8 mouse cellular contexts compared by ENCODE assay signal in the genomic region with DNA sequence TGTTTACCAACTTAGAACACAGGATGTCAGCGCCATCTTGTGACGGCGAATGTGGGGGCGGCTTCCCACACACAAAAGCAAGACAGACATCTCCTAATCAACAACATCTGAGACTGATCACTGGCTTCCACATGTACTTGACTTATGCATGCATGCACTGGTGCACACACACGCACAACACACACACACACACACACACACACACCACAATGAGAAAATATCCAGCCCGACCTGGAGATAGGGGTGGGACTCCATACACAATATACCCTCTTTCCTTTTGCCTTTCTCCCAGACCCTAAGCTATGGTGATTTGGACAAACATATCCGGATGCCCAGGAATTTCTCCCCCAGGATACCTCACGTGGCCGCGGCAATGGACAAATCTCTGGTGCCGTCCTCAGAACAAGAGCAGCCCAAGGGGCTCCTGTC. TPM values are rescaled to one million over a fixed set of nuclear protein-coding genes. Genes with fewer than 3 reads are reported as not detected.
A peak's percentile ranks its signal among the peaks of the same experiment; 100 is the strongest.
DNase-seq lines count a peak whose midpoint lies in the region; ATAC-seq and TF ChIP-seq lines count a peak whose summit lies in the region.
"Had no signal": no experiment of that assay in that cellular context is flagged by ENCODE, and none has a peak within 500 bp of the region (broad histone marks: within the 10 kb centered on the region; RNA-seq: fewer than 3 reads in every experiment).

No protein-coding gene starts in this region.

- no peaks in the 10 kb centered on the region for H3K27me3 ChIP-seq in kidney, embryonic 14.5 days (ENCODE audit: control insufficient read depth, insufficient read depth, low read length)

- no peaks in the 10 kb centered on the region for H3K36me3 ChIP-seq in kidney, embryonic 14.5 days (ENCODE audit: control insufficient read depth, insufficient read depth, low read length)

- H3K4me1 ChIP-seq in bone marrow macrophage, adult 2 months (ENCODE audit: control insufficient read depth, insufficient read depth, low read length): peaks cover 2% of the 10 kb centered on the region; the same call in 1 of the 2 replicates
- peaks cover 7% of the 10 kb centered on the region; the same call in 1 of the 2 replicates for H3K4me1 ChIP-seq in kidney, embryonic 14.5 days (ENCODE audit: control insufficient read depth, insufficient read depth, low read length)

- no peaks in the 10 kb centered on the region for H3K9me3 ChIP-seq in kidney, embryonic 14.5 days (ENCODE audit: control insufficient read depth, low read length)

- H3K9ac ChIP-seq in kidney, embryonic 14.5 days (ENCODE audit: low read depth, low read length): peak overlapping the region; percentile 9; the same call in 1 of the 2 replicates

- no peak for TF ChIP-seq CTCF in bone marrow macrophage, adult 2 months (IDR thresholded peaks at IDR 0.05; ENCODE audit: low read depth, low read length)

- ATAC-seq in CD4-positive, CD25-positive, alpha-beta regulatory T cell, adult 4 months: peak; percentile 66
- ATAC-seq in kidney, embryonic 14.5 days (ENCODE audit: low FRiP score, low TSS enrichment): peak; percentile 16; the same call in 1 of the 2 replicates

- DNase-seq in heart, adult 9 months (ENCODE audit: low spot score in 2 of 2): peak; percentile 39 to 41
- DNase-seq in lung, postnatal 10 days: peak; percentile 53
- DNase-seq in spleen, adult 18-20 months: peak; percentile 30 to 43
- no peak for DNase-seq in MN1 (ENCODE audit: low spot score)

- WGBS in kidney, embryonic 14.5 days: 41% methylated on average over 11 of the region's 11 CpGs

- peak overlapping the region; percentile 22; the same call in 1 of the 2 replicates for H3K4me3 ChIP-seq in bone marrow macrophage, adult 2 months (ENCODE audit: insufficient read depth, low read length)
- H3K4me3 ChIP-seq in kidney, embryonic 14.5 days (ENCODE audit: low read length): no peak overlapping the region; the same call in 1 of the 2 replicates
- H3K4me3 ChIP-seq: myocyte had no signal

- H3K27ac ChIP-seq in bone marrow macrophage, adult 2 months (ENCODE audit: insufficient read depth, low read depth, low read length): peak overlapping the region; percentile 56
- H3K27ac ChIP-seq in kidney, embryonic 14.5 days (ENCODE audit: low read depth, low read length): peak overlapping the region; percentile 31; the same call in 1 of the 2 replicates

- no peak for TF ChIP-seq POLR2A in bone marrow macrophage, adult 2 months (IDR thresholded peaks at IDR 0.05; ENCODE audit: borderline replicate concordance, low read depth, low read length)

- H3K4me2 ChIP-seq in kidney, embryonic 14.5 days (replicated peaks; ENCODE audit: low read depth, low read length): peak overlapping the region; percentile 26

RNA-seq across cellular contexts. Expression of a gene that starts 3.2 kb away (rescaled TPM):
- polyA plus RNA-seq in CD4-positive, CD25-positive, alpha-beta regulatory T cell, adult 4 months (2017; shearing (Covaris generic)): 10 to 100 TPM; 23.9 to 26.4 TPM
- polyA plus RNA-seq in bone marrow macrophage, adult 2 months (2012; ENCODE audit: insufficient read depth, insufficient read length, missing spikeins): 48.8 and 55.3 TPM in 2 replicates
- 43.7 and 68.8 TPM in 2 replicates for polyA plus RNA-seq in kidney, embryonic 14.5 days (2014; fragmentation: Nextera tagmentation; extraction: Ambion mirVana)

RNA-seq across cellular contexts. Expression of a gene that starts 25.6 kb away (rescaled TPM):
- under 1 TPM in 1 of 2 experiments, not detected in 1; 0.18 TPM for polyA plus RNA-seq in CD4-positive, CD25-positive, alpha-beta regulatory T cell, adult 4 months (2017; shearing (Covaris generic))
- polyA plus RNA-seq in bone marrow macrophage, adult 2 months (2012; ENCODE audit: insufficient read depth, insufficient read length, missing spikeins): not detected in 2 replicates
- polyA plus RNA-seq in kidney, embryonic 14.5 days (2014; fragmentation: Nextera tagmentation; extraction: Ambion mirVana): 0.10 and 0.14 TPM in 2 replicates
- polyA plus RNA-seq: myocyte had no signal

RNA-seq across cellular contexts. Expression of a gene that starts 32.4 kb away (rescaled TPM):
- polyA plus RNA-seq in CD4-positive, CD25-positive, alpha-beta regulatory T cell, adult 4 months (2017; shearing (Covaris generic)): 10 to 100 TPM in 1 of 2 experiments, 1 to 10 TPM in 1; 7.4 to 18.0 TPM
- 7.2 and 7.6 TPM in 2 replicates for polyA plus RNA-seq in bone marrow macrophage, adult 2 months (2012; ENCODE audit: insufficient read depth, insufficient read length, missing spikeins)
- 10.3 and 11.3 TPM in 2 replicates for polyA plus RNA-seq in kidney, embryonic 14.5 days (2014; fragmentation: Nextera tagmentation; extraction: Ambion mirVana)

RNA-seq across cellular contexts. Expression of a gene that starts 39.0 kb away (rescaled TPM):
- polyA plus RNA-seq in CD4-positive, CD25-positive, alpha-beta regulatory T cell, adult 4 months (2017; shearing (Covaris generic)): not detected
- polyA plus RNA-seq in bone marrow macrophage, adult 2 months (2012; ENCODE audit: insufficient read depth, insufficient read length, missing spikeins): not detected in 2 replicates
- not detected in 2 replicates for polyA plus RNA-seq in kidney, embryonic 14.5 days (2014; fragmentation: Nextera tagmentation; extraction: Ambion mirVana)
- polyA plus RNA-seq: myocyte had no signal

RNA-seq across cellular contexts. Expression of a gene that starts 50.9 kb away (rescaled TPM):
- 10 to 100 TPM; 30.1 to 37.1 TPM for polyA plus RNA-seq in CD4-positive, CD25-positive, alpha-beta regulatory T cell, adult 4 months (2017; shearing (Covaris generic))
- 67.0 and 70.9 TPM in 2 replicates for polyA plus RNA-seq in bone marrow macrophage, adult 2 months (2012; ENCODE audit: insufficient read depth, insufficient read length, missing spikeins)
- polyA plus RNA-seq in kidney, embryonic 14.5 days (2014; fragmentation: Nextera tagmentation; extraction: Ambion mirVana): 23.2 and 25.7 TPM in 2 replicates
